Mouse (Mus musculus) embryo, embryonic 11 days (tissue): ENCODE results near the gene Nemp2.

Source experiments
- DNase-seq: peaks from one replicate; pipeline ENCODE4 v3.0.0-alpha.2; 2015

Nemp2 gene

DNA sequence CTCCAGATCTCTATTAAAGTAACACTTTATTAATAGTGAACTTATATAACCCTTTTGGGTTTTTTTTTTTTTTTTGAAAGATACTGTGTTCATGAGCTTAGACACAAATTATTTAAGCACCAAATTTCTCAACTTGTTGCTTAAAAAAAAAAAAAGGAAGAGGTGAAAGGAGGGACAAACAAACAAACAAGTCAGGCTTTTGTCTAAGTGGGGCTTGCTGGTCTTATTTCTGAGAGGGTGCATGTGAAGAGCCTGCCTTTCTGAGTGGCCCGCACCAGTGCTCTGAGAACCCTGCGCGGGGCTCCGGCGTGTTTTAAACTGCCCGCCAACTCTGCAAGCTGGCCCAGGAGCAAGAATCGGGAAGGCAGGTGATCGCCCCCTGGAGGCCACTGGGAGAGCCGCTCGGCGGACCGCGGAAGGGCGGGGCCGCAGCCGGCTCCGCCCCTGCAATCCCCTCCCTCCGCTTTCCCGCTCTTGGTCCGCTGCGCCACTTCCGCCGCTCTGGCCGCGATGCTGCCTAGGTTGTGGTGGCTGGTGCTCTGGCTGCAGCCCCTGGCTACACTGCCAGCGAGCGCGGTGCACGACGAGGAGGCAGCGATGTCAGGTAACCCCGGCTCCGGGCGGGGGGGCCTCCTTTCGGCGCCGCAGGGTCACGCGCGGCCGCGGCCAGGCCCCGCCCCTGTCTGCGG, at the start of gene Nemp2:
Gene Nemp2, plus strand, starts transcription at position 456 of the 689 bp plus-strand sequence.
- DNase-seq = peak; percentile 92

- DNase-seq = no peak
Observed at GRCm38 (mm10) chr1:52581744-52582143, 48.8 kb upstream of the Nemp2 start.

DNA sequence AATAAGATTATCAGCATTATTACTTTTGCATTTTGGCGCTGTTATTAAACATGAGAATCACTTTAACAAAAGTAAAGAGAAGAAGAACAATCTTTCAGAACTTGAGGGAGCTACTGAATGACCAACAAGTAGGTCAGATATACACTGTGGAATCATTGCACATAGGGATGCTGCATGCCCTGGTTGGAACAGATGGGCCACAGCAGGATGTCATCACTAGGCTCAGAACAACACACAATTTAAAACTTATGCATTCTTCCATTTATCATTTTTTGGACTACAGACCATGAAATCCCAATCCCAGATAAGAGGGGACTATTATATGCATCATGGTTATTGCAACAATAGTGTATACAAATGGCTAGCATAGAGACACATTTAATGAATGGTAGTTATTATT, 47.6 kb upstream of the Nemp2 start:
- DNase-seq = no peak

DNA sequence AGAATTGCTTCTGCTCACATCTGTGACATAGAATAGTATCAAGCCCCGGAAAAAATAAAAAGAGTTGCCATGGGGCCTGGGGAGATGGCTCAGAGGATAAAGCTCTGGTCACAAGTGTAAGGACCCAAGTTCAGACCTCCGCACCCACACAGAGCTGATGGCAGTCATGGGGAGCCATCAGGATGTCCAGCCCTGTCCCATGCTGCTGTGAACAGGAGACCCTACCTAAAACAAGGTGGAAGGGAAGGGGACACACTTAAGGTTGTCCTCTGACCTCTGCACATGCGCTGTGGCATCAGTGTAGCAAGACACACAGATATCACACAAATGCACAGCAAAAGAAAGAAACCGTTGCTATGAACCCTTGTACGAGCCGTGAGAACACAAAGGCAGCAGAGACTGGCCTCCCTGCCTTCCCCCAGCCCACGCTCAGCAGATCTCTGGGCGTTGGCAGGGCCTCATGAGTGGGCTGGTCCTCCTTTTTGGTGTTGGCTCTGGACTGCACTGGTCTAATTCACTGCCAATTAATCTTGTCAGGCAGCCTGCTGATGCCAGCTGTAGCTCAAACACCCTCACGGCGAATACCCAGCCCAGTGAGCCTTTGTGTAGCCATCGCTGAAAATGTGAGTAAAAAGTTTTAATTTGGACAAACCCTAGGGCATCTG, 33.4 kb upstream of the Nemp2 start:
- DNase-seq = peak; percentile 13

GRCm38 (mm10) chr1:52597761-52598160, 32.7 kb upstream of the Nemp2 start:
- no peak for DNase-seq

DNA sequence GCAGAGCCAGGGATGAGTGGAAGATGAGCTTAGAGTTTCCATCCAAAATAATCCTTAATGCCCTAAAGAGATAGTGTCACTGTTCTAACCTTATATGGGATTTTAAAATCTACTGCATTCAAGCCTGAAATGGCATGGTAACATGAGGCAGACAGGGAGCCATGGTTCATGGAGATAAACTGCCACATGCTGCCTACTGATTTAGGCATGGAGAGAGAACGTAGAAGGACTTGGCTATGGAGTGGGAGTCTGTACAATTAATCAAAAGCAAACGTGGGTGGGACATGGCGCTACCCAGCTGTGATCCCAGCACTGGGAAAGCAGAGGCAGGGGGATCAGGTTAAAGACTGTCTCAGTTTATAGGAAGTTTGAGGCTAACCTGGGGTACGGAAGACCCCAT, 32.1 kb upstream of the Nemp2 start:
- no peak for DNase-seq

DNA sequence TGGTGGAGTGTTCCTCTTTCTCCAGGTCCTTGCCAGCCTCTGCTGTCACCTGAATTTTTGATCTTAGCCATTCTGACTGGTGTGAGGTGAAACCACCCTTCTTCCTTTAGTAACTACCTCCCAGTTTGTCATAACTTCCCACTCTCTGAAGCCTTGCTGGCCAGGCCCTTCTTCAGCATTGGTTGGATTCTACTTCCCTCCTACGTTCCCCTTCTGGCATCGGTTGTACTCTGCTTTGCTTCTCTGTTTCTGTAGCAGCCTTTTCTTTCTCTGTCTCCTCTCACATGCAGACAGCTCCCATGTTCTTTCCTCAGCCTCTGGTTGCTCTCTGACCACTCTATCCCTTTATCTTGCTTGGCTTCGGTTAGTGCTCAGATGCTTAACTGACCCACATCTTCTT, 29.0 kb upstream of the Nemp2 start:
- no peak for DNase-seq

DNA sequence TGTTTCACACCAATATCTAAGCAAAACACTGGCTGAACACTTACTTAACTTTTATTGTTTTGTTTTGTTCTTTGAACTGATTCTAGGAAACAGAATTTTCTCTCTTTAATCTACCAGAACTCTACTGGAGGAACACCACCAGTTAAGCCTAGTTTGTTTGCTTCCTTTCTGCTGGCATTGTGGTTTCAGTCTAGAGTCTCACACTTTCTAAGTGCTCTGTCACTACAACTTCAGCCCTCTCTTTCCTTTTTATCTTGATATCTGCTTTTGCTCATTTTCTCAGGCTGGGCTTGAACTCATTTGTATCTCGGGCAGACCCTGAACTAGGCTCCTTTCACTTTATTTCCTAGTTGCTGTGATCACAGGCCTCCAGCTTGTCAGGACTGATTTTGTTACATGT, 22.8 kb upstream of the Nemp2 start:
- DNase-seq = no peak

- no peak for DNase-seq
Observed at GRCm38 (mm10) chr1:52608486-52608885, 22.0 kb upstream of the Nemp2 start.

GRCm38 (mm10) chr1:52618217-52618616, 12.3 kb upstream of the Nemp2 start:
- DNase-seq = no peak

- no peak for DNase-seq
Observed at GRCm38 (mm10) chr1:52620442-52620841, 10.1 kb upstream of the Nemp2 start.

- DNase-seq = peak; percentile 58
Observed at GRCm38 (mm10) chr1:52630937-52631299, 415 bp downstream of the Nemp2 start.

GRCm38 (mm10) chr1:52631570-52631969, 1.1 kb downstream of the Nemp2 start:
- DNase-seq = no peak

DNA sequence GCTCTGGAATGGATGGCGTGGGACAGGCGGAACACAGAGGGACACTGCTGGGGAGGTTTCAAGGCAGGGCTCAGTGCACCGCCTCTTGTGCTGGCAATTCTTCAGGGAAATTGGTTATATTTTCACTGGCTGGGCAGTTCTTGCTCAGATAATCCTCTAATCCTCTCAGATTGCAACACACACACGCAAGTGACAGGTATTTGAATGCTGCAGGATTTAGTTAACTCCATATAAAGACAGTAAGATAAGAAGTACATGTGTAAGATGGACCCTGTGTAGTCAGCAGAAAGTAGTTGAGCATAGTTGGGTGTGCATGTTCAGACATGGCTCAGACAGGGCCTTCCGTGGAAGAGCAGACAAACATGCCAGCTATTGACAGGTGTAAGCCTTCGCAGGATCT, 3.7 kb downstream of the Nemp2 start:
- DNase-seq = no peak

GRCm38 (mm10) chr1:52635932-52636331, 5.4 kb downstream of the Nemp2 start:
- no peak for DNase-seq

- DNase-seq = no peak
Observed at GRCm38 (mm10) chr1:52638101-52638500, 7.6 kb downstream of the Nemp2 start.

- DNase-seq = no peak
Observed at GRCm38 (mm10) chr1:52639090-52639489, 8.6 kb downstream of the Nemp2 start.

- no peak for DNase-seq
Observed at GRCm38 (mm10) chr1:52640266-52640665, 9.8 kb downstream of the Nemp2 start.

DNA sequence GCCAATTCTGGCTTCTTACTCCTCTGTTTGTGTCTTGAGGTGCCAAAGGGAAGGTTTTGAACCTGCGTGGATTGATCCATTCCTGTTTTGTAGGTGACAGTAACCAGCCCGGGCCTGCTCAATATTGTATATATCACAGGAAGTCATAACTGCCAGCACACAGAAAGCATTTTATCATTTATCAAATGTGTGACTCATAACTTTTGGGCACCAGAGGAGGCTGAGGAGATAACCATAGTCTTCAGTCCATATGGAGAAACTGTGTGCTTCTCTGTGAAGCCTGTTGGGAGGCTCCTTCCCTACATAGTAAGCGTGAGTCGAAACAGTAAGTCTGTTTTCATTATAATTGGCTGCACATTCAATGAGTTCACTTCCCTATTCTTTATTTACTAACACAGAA, 10.2 kb downstream of the Nemp2 start:
- DNase-seq = no peak

DNA sequence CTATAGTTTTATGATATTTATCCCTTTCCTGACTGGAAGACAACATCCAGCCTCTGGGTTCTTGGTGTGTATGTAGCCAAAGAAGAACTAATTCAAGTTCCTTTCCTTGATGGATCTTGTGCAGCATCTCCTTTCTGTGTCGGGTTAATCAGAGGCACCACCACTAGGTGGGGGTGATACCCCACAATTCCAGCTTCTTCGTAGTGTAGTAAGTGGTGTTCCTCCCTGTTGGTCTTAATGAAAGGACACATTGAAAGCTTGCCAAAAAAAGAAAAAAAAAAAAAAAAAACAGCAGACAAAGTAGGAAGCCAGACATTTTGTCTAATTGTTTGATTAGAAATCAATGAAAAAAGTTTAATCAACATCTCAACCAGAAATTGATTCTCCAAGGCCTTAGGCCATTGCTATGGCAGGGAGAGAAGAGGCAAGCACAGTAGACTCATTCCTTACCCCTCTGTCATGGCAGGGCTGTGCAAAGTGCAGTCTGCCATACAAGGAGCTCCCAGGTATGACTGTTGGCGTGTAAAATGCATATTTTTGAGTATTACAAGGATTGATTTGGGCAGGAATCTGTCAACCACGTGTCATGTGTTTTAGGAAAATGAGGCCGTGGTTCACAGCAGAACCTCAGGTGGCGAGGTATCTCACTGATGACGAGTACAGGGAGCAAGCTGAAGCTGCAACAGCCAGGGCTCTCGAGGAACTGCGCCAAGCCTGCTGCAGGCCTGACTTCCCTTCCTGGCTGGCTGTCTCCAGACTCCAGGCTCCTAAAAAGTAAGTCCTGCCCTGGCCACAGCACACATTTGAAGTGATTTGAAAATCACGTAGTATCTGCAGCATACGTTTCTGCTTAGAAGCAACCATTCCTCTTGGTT, 17.9 kb downstream of the Nemp2 start:
- peak; percentile 63 for DNase-seq

DNA sequence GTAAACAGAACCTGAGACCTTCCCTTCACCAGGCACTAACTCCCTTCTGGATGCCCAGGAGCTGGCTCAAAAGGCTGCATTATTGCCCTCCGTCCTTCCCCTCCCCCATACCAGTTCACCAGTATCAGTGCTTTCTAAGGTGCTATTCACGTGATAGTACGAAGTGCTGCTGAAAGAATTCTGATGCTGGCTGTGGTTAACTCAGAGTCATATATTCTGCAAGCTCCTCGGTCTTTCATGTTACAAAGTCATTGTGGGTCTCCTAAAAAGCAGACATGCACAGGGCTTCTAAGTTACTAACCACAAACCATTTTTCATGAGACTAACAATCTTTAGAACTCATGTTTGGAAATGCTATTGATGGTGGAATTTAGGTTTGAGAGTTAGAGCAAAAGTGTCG, 19.6 kb downstream of the Nemp2 start:
- DNase-seq = no peak

DNA sequence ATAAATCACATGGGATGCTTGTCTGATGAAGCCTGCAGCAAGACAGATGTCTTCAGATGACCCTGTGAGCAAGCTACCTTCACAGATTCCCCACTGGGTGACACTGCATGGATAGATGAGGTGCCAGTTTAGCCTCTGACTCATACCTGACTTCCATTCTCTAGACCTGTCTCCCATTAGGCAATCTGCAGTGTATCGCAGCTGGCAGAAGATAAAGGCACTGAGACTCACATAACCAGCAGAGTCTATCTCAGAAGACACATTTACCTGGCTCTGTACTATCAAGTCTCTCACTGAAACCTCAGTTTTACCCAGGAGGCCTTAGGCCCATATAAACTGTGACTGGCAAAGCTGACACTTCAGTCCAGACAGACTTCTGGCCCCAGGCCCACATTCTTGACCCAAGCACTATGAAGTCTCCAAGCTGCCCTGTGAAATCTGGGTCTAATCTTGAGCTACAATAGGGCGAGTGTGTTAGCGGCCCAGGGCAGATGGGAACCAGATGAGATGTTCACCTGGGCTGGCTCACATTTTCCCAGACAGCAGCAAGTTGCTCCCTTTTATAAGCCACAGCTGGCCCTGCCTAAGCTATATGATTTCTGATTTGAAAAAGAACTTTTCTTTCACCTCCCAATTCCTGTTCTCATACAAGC, 22.2 kb downstream of the Nemp2 start:
- DNase-seq = peak; percentile 70

DNA sequence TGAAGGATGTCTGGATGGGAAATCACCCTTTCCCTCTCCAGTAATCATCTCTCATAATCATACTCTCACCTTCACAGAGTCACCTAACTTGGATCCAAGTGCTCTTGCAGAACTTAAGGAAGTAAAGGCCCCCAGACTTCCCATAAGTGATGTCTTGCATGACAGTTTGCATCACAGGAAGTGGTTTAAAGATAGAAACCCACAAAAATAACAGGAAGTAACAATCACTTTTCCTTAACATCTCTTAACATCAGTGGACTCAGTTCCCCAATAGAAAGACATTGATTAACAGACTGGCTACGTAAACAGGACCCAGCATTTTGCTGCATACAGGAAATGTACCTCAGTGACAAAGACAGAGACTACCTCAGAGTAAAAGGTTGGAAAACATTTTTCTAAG, 22.9 kb downstream of the Nemp2 start:
- DNase-seq = no peak
